Mouse (Mus musculus) kidney, embryonic 15.5 days (tissue): ENCODE results near the gene Eif3d. TPM values are rescaled to one million over a fixed set of nuclear protein-coding genes. Genes with fewer than 3 reads are reported as not detected.
"Not testable (repeated sequence)": the region's sequence is repeated elsewhere in the genome, so short reads cannot be mapped to it uniquely, and the experiment has no call there.

Experiments
- ATAC-seq: fragments of 200-750 bp; cut with Nextera tagmentation; replicated peaks from 2 replicates; pipeline ENCODE4 v1.8.0; 2017; ENCODE audit warnings: moderate TSS enrichment; ENCODE audit not compliant: low FRiP score
- H3K27ac ChIP-seq: fragments of 300-500 bp; sonication (generic); 2 replicates; pipeline ENCODE4 v1.5.1; 2015; ENCODE audit warnings: mild to moderate bottlenecking, inconsistent platforms
- H3K27me3 ChIP-seq: fragments of 300-500 bp; sonication (generic); 2 replicates; pipeline ENCODE4 v1.6.1; 2015; ENCODE audit warnings: inconsistent platforms
- H3K36me3 ChIP-seq: fragments of 300-500 bp; sonication (generic); 2 replicates; pipeline ENCODE4 v1.6.1; 2015; ENCODE audit warnings: inconsistent platforms
- H3K4me1 ChIP-seq: fragments of 300-500 bp; sonication (generic); 2 replicates; pipeline ENCODE4 v1.6.1; 2015; ENCODE audit warnings: inconsistent platforms
- H3K4me2 ChIP-seq: fragments of 300-500 bp; sonication (generic); 2 replicates; pipeline ENCODE4 v1.6.1; 2015; ENCODE audit warnings: moderate library complexity, mild to moderate bottlenecking, inconsistent platforms
- H3K4me3 ChIP-seq: fragments of 300-500 bp; sonication (generic); replicated peaks from 2 replicates; pipeline ENCODE4 v1.5.1; 2015; ENCODE audit warnings: mild to moderate bottlenecking, inconsistent platforms
- H3K9ac ChIP-seq: fragments of 300-500 bp; sonication (generic); 2 replicates; pipeline ENCODE4 v1.6.1; 2015; ENCODE audit warnings: mild to moderate bottlenecking, inconsistent platforms
- H3K9me3 ChIP-seq: fragments of 300-500 bp; sonication (generic); replicated peaks from 2 replicates; pipeline ENCODE4 v1.6.1; 2016; ENCODE audit warnings: inconsistent platforms
- WGBS: fragments of 180-500 bp; shearing (Covaris S2); methylation state at CpG from one replicate; pipeline ENCODE4 v1.1.7; 2015; ENCODE audit warnings: mixed read lengths; 5-methylcytosine and 5-hydroxymethylcytosine counted together
- polyA plus RNA-seq: library from polyadenylated mRNA; unstranded; fragments of >200 nt; fragmentation: Nextera tagmentation; extraction: Ambion mirVana; gene quantifications from 2 replicates; pipeline ENCODE4 v1.2.1, GENCODE M21; 2015

The Eif3d gene
- polyA plus RNA-seq, result 210 and 223 TPM in 2 replicates

GRCm38 (mm10) chr15:77970470-77971292 lies at the start of gene Eif3d:
Eif3d (minus strand) TSS chr15:77970813.
- H3K27ac ChIP-seq, result peak within 1 kb of the TSS; percentile 99

GRCm38 (mm10) chr15:78014046-78014445 lies 43.4 kb upstream of the Eif3d start:
- no peak for ATAC-seq
- 85% methylated on average over 1 of the region's 1 CpGs for WGBS
- H3K36me3 ChIP-seq, result no peaks in the 10 kb centered on the region

More at GRCm38 (mm10) chr15:77970470-77971292, at the start of gene Eif3d:
- Histone ChIP-seq H3K36me3 (peaks cover 31% of the 10 kb centered on the region), H3K9ac (peak within 1 kb of the TSS; percentile 89), H3K27me3 (0 out of 2 replicates have a peak, but pooled peaks cover 3% of the 10 kb centered on the region), H3K9me3 (no peaks in the 10 kb centered on the region), H3K4me2 (peak within 1 kb of the TSS; percentile 86), H3K4me1 (peaks cover 19% of the 10 kb centered on the region), H3K4me3 (peak within 1 kb of the TSS; percentile 89)
- peak; percentile 90 for ATAC-seq
- WGBS, result under 1% methylated on average over 72 of the region's 72 CpGs

GRCm38 (mm10) chr15:78008206-78008605 lies 37.6 kb upstream of the Eif3d start:
- H3K4me3 ChIP-seq, ATAC-seq, H3K9ac ChIP-seq, H3K36me3 ChIP-seq, H3K4me2 ChIP-seq, H3K9me3 ChIP-seq, H3K4me1 ChIP-seq, H3K27ac ChIP-seq, H3K27me3 ChIP-seq: not testable (repeated sequence)
- WGBS, result 91% methylated on average over 8 of the region's 8 CpGs

More at GRCm38 (mm10) chr15:78014046-78014445, 43.4 kb upstream of the Eif3d start:
- H3K9me3 ChIP-seq, result no peaks in the 10 kb centered on the region
- H3K4me3 ChIP-seq, result no peak overlapping the region
- no peak overlapping the region for H3K27ac ChIP-seq
- no peaks in the 10 kb centered on the region for H3K27me3 ChIP-seq
- H3K4me2 ChIP-seq, result no peak overlapping the region
- H3K4me1 ChIP-seq, result no peaks in the 10 kb centered on the region
- H3K9ac ChIP-seq, result no peak overlapping the region

- no peaks in the 10 kb centered on the region for H3K36me3 ChIP-seq
- no peak for ATAC-seq
- H3K27me3 ChIP-seq, result no peaks in the 10 kb centered on the region
- H3K27ac ChIP-seq, result no peak overlapping the region
- H3K9me3 ChIP-seq, result no peaks in the 10 kb centered on the region
- 0 out of 2 replicates have a peak, but pooled peaks cover 3% of the 10 kb centered on the region for H3K4me1 ChIP-seq
- no peak overlapping the region for H3K9ac ChIP-seq
- WGBS, result 33% methylated on average over 9 of the region's 9 CpGs
- no peak overlapping the region for H3K4me2 ChIP-seq
- no peak overlapping the region for H3K4me3 ChIP-seq
Observed at GRCm38 (mm10) chr15:78003929-78004328, 33.3 kb upstream of the Eif3d start.

GRCm38 (mm10) chr15:78001400-78001799 lies 30.8 kb upstream of the Eif3d start:
- Histone ChIP-seq H3K4me2 (no peak overlapping the region), H3K27me3 (no peaks in the 10 kb centered on the region), H3K4me1 (0 out of 2 replicates have a peak, but pooled peaks cover 3% of the 10 kb centered on the region), H3K9me3 (no peaks in the 10 kb centered on the region), H3K9ac (no peak overlapping the region), H3K36me3 (no peaks in the 10 kb centered on the region), H3K27ac (no peak overlapping the region), H3K4me3 (no peak overlapping the region)
- 26% methylated on average over 5 of the region's 5 CpGs for WGBS
- ATAC-seq, result no peak

- ATAC-seq, result no peak
- Histone ChIP-seq H3K4me2 (no peak overlapping the region), H3K27ac (no peak overlapping the region), H3K4me1 (no peaks in the 10 kb centered on the region), H3K9ac (no peak overlapping the region), H3K27me3 (0 out of 2 replicates have a peak, but pooled peaks cover 4% of the 10 kb centered on the region), H3K4me3 (no peak overlapping the region), H3K9me3 (no peaks in the 10 kb centered on the region), H3K36me3 (no peaks in the 10 kb centered on the region)
- WGBS, result 79% methylated on average over 5 of the region's 5 CpGs
Observed at GRCm38 (mm10) chr15:77988541-77988940, 17.9 kb upstream of the Eif3d start.

GRCm38 (mm10) chr15:77983391-77983790 lies 12.8 kb upstream of the Eif3d start:
- Histone ChIP-seq H3K9me3 (no peaks in the 10 kb centered on the region), H3K4me2 (no peak overlapping the region)
- 16% methylated on average over 3 of the region's 3 CpGs for WGBS

GRCm38 (mm10) chr15:77982195-77982939 lies 11.8 kb upstream of the Eif3d start:
- Histone ChIP-seq H3K27ac (no peak overlapping the region), H3K4me3 (no peak overlapping the region), H3K36me3 (no peaks in the 10 kb centered on the region), H3K9me3 (no peaks in the 10 kb centered on the region), H3K9ac (no peak overlapping the region), H3K4me1 (no peaks in the 10 kb centered on the region), H3K4me2 (no peak overlapping the region), H3K27me3 (peaks cover 13% of the 10 kb centered on the region; the same call in 1 of the 2 replicates)
- 26% methylated on average over 18 of the region's 18 CpGs for WGBS
- no peak for ATAC-seq

More at GRCm38 (mm10) chr15:77983391-77983790, 12.8 kb upstream of the Eif3d start:
- H3K27ac ChIP-seq, result no peak overlapping the region
- H3K4me1 ChIP-seq, result no peaks in the 10 kb centered on the region
- no peak for ATAC-seq
- no peak overlapping the region for H3K9ac ChIP-seq
- H3K4me3 ChIP-seq, result no peak overlapping the region
- H3K36me3 ChIP-seq, result no peaks in the 10 kb centered on the region
- peaks cover 13% of the 10 kb centered on the region; the same call in 1 of the 2 replicates for H3K27me3 ChIP-seq

- no peak for ATAC-seq
- 77% methylated on average over 5 of the region's 5 CpGs for WGBS
- no peak overlapping the region for H3K4me3 ChIP-seq
Observed at GRCm38 (mm10) chr15:77981181-77981680, 10.6 kb upstream of the Eif3d start.

GRCm38 (mm10) chr15:77979427-77979865 lies 8.8 kb upstream of the Eif3d start:
- Histone ChIP-seq H3K4me2 (no peak overlapping the region), H3K4me1 (no peaks in the 10 kb centered on the region), H3K27me3 (peaks cover 13% of the 10 kb centered on the region; the same call in 1 of the 2 replicates), H3K9ac (no peak overlapping the region), H3K4me3 (no peak overlapping the region), H3K27ac (no peak overlapping the region), H3K9me3 (no peaks in the 10 kb centered on the region), H3K36me3 (no peaks in the 10 kb centered on the region)
- no peak for ATAC-seq
- 86% methylated on average over 10 of the region's 10 CpGs for WGBS

More at GRCm38 (mm10) chr15:77981181-77981680, 10.6 kb upstream of the Eif3d start:
- no peaks in the 10 kb centered on the region for H3K36me3 ChIP-seq
- H3K4me2 ChIP-seq, result no peak overlapping the region
- H3K27me3 ChIP-seq, result peaks cover 13% of the 10 kb centered on the region; the same call in 1 of the 2 replicates
- no peak overlapping the region for H3K27ac ChIP-seq
- no peaks in the 10 kb centered on the region for H3K4me1 ChIP-seq
- no peaks in the 10 kb centered on the region for H3K9me3 ChIP-seq
- no peak overlapping the region for H3K9ac ChIP-seq

GRCm38 (mm10) chr15:77977663-77978062 lies 7.0 kb upstream of the Eif3d start:
- H3K4me1 ChIP-seq, result no peaks in the 10 kb centered on the region
- WGBS, result 69% methylated on average over 3 of the region's 3 CpGs
- H3K27ac ChIP-seq, result no peak overlapping the region
- H3K9ac ChIP-seq, result no peak overlapping the region
- no peak for ATAC-seq
- peaks cover 11% of the 10 kb centered on the region; the same call in 1 of the 2 replicates for H3K27me3 ChIP-seq
- H3K4me3 ChIP-seq, result no peak overlapping the region
- no peaks in the 10 kb centered on the region for H3K36me3 ChIP-seq
- H3K9me3 ChIP-seq, result no peaks in the 10 kb centered on the region
- H3K4me2 ChIP-seq, result no peak overlapping the region
